Mouse (Mus musculus): ENCODE data around the gene Slx1b.

GRCm38 (mm10) chr7:126663646-126664045, 31.9 kb downstream of the Slx1b start:
- TF ChIP-seq CTCF (IDR thresholded peaks at IDR 0.05; ENCODE audit: borderline replicate concordance, extremely low read depth, insufficient read depth, insufficient read length): no peak
- no peak for TF ChIP-seq POLR2A (IDR thresholded peaks at IDR 0.05; ENCODE audit: borderline replicate concordance, extremely low read depth, insufficient read depth, insufficient read length, poor library complexity, severe bottlenecking)
